Mouse (Mus musculus): ENCODE results near the gene Slc13a2. TPM values are rescaled to one million over a fixed set of nuclear protein-coding genes. Genes with fewer than 3 reads are reported as not detected.

Gene Slc13a2
- total RNA-seq (2023): not detected

GRCm38 (mm10) chr11:78422055-78422819, at the start of gene Slc13a2:
TSS of gene Slc13a2 (minus strand) at chr11:78422217.

GRCm38 (mm10) chr11:78465568-78466180, 43.7 kb upstream of the Slc13a2 start, which contains the start of gene Slc46a1:
TSS of gene Slc46a1 (plus strand) at chr11:78465697.

GRCm38 (mm10) chr11:78386508-78387043, 35.4 kb downstream of the Slc13a2 start, which contains the start of gene Foxn1:
TSS of gene Foxn1 (minus strand) at chr11:78386558.

Other genes with a start within 250 kb of the Slc13a2 start
- gene Nek8, start 245.5 kb downstream of the Slc13a2 start, total RNA-seq (2023): 1 to 10 TPM; 6.8 to 10.0 TPM
- 1 to 10 TPM; 6.0 to 7.5 TPM for gene Tlcd1, start 245.5 kb downstream of the Slc13a2 start, total RNA-seq (2023)
- gene Rpl23a, start 238.6 kb downstream of the Slc13a2 start, total RNA-seq (2023): 1,000 to 10,000 TPM; 3,453 to 3,575 TPM
- gene Rab34, start 233.8 kb downstream of the Slc13a2 start, total RNA-seq (2023): 1 to 10 TPM in 1 of 2 experiments, not detected in 1; 1.1 TPM
- gene Proca1, start 228.8 kb downstream of the Slc13a2 start, total RNA-seq (2023): not detected
- 10 to 100 TPM; 40.4 to 52.1 TPM for gene Sdf2, start 176.5 kb downstream of the Slc13a2 start, total RNA-seq (2023)
- 10 to 100 TPM; 75.3 to 76.2 TPM for gene Supt6, start 176.2 kb downstream of the Slc13a2 start, total RNA-seq (2023)
- gene 2610507B11Rik, start 160.5 kb downstream of the Slc13a2 start, total RNA-seq (2023): 100 to 1,000 TPM; 115 to 134 TPM
- 1 to 10 TPM; 4.6 to 4.7 TPM for gene BC030499, start 131.4 kb downstream of the Slc13a2 start, total RNA-seq (2023)
- gene Spag5, start 120.7 kb downstream of the Slc13a2 start, total RNA-seq (2023): 1 to 10 TPM; 6.5 to 7.8 TPM
- gene Aldoc, start 99.2 kb downstream of the Slc13a2 start, total RNA-seq (2023): 10 to 100 TPM; 22.1 to 26.3 TPM
- 10 to 100 TPM; 50.4 to 54.2 TPM for gene Pigs, start 93.8 kb downstream of the Slc13a2 start, total RNA-seq (2023)
- 10 to 100 TPM; 15.3 to 21.9 TPM for gene Unc119, start 78.7 kb downstream of the Slc13a2 start, total RNA-seq (2023)
- gene Foxn1, start 35.7 kb downstream of the Slc13a2 start, total RNA-seq (2023): not detected
- gene Slc46a1, start 43.5 kb upstream of the Slc13a2 start, total RNA-seq (2023): 1 to 10 TPM; 1.2 to 2.2 TPM
- gene Sarm1, start 75.5 kb upstream of the Slc13a2 start, total RNA-seq (2023): 1 to 10 TPM; 5.4 to 5.5 TPM
- not detected for gene Vtn, start 76.9 kb upstream of the Slc13a2 start, total RNA-seq (2023)
- not detected for gene Sebox, start 81.2 kb upstream of the Slc13a2 start, total RNA-seq (2023)
- gene Tmem199, start 90.0 kb upstream of the Slc13a2 start, total RNA-seq (2023): 10 to 100 TPM; 21.8 to 25.1 TPM
- 10 to 100 TPM; 34.3 to 39.1 TPM for gene Poldip2, start 90.0 kb upstream of the Slc13a2 start, total RNA-seq (2023)
- 10 to 100 TPM; 13.2 to 14.7 TPM for gene Tnfaip1, start 114.1 kb upstream of the Slc13a2 start, total RNA-seq (2023)
- gene Ift20, start 114.1 kb upstream of the Slc13a2 start, total RNA-seq (2023): 10 to 100 TPM; 40.9 to 42.2 TPM
- gene Tmem97, start 128.6 kb upstream of the Slc13a2 start, total RNA-seq (2023): 1 to 10 TPM; 7.8 to 8.4 TPM

Measured in T-cell, adult 66 days (primary cell).